Mouse (Mus musculus): ENCODE results near the gene Caskin2. TPM values are rescaled to one million over a fixed set of nuclear protein-coding genes. Genes with fewer than 3 reads are reported as not detected.

The Caskin2 gene
- polyA plus RNA-seq, 1 experiment = 5.6 TPM

DNA sequence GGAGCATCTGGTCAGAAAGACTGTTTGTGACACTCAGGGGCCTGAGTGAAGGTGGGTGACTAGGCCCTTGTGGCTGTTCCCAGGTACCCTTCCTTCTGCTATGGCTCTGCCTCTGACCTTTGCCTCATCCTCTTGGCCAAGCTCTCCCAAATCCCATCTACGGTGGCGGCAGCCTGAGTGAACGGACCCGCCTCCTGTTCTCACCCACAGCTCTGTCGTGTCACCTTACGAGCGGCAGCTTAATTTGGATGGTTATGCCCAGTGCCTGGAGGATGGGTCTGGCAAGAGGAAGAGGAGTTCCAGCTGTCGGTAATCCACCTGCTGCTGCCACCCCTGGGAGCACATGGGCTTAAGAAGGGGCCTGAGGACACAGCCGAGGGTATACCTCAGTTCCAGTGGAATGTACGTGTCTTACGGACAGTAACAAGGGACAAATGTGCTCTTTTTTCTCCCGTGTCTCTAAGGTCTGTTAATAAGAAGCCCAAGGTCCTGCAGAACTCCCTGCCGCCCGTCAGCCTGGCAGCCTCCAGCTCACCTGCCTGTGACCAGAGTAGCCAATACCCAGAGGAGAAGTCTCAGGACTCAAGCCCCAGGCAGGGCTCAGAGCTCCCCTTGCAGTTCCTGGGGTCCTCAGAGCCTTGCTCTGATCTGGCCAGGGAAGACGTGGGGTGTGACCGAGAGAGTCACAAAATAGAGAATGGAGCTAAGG, 6.6 kb upstream of the Caskin2 start:
- TF ChIP-seq CTCF (IDR thresholded peaks at IDR 0.05; ENCODE audit: low read depth, low read length) (no peak), POLR2A (IDR thresholded peaks at IDR 0.05; ENCODE audit: borderline replicate concordance, low read depth, low read length) (no peak)
- H3K4me3 ChIP-seq (ENCODE audit: insufficient read depth, low read length) = no peak overlapping the region
- H3K27ac ChIP-seq (ENCODE audit: insufficient read depth, low read depth, low read length) = no peak overlapping the region
- H3K4me1 ChIP-seq (ENCODE audit: control insufficient read depth, insufficient read depth, low read length) = peaks cover 18% of the 10 kb centered on the region

DNA sequence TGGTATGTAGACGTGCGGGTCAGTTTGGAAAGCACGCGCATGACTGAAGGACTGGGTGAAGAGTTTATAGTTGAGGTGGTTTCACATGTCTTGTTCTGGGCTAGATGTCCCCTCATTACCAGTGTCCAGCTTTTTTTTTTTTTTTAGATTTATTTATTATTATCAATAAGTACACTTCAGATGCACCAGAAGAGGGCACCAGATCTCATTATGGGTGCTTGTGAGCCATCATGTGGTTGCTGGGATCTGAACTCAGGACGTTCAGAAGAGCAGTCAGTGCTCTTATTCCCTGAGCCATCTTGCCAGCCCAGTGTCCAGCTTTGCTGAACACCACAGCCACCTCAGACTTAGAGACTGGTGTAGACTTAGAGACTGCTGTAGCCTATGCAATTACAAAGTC, 3.9 kb upstream of the Caskin2 start:
- Histone ChIP-seq H3K27ac (ENCODE audit: insufficient read depth, low read depth, low read length) (no peak overlapping the region), H3K4me1 (ENCODE audit: control insufficient read depth, insufficient read depth, low read length) (peaks cover 13% of the 10 kb centered on the region), H3K4me3 (ENCODE audit: insufficient read depth, low read length) (no peak overlapping the region)
- TF ChIP-seq POLR2A (IDR thresholded peaks at IDR 0.05; ENCODE audit: borderline replicate concordance, low read depth, low read length) = no peak
- no peak for TF ChIP-seq CTCF (IDR thresholded peaks at IDR 0.05; ENCODE audit: low read depth, low read length)

DNA sequence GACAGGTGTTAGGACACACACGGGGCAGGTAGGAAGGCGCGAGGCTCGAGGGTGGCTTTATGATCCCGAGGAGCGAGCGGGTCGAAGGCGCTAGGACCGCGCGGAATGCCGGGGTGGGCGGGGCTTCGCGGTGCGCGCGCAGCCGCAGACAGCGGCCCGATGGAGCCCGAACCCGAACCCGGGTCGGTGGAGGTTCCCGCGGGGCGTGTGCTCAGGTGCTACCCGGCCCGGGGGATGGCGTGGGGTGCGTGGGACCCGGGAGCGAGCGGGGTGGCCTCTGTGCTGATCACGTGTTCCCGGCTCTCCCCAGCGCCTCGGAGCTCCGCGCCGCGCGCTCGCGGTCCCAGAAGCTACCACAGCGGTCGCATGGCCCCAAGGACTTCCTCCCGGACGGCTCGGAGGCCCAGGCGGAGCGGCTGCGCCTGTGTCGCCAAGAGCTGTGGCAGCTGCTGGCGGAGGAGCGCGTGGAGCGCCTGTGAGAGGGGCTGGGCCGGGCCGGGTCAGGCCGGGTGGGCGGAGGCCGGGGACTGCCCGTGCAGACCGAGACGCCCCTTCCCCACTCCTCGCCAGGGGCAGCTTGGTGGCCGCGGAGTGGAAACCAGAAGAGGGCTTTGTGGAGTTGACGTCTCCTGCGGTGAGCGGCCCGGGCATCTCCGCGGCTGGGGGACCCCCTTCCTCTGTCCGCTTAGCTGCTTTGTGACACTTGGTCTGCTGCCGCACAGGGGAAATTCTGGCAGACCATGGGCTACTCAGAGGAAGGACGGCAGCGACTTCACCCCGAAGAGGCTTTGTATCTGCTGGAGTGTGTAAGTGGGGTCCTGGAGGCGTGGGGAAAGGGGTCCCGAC, 1.4 kb upstream of the Caskin2 start, which contains the start of gene Tsen54:
Gene Tsen54 (plus strand): TSS at position 120 of the 846 bp plus-strand sequence.
- peaks cover 7% of the 10 kb centered on the region; the same call in 1 of the 2 replicates for H3K4me1 ChIP-seq (ENCODE audit: control insufficient read depth, insufficient read depth, low read length)
- H3K27ac ChIP-seq (ENCODE audit: insufficient read depth, low read depth, low read length) = peak within 1 kb of the TSS; percentile 14; the same call in 1 of the 2 replicates
- H3K4me3 ChIP-seq (ENCODE audit: insufficient read depth, low read length) = peak within 1 kb of the TSS; percentile 96
- TF ChIP-seq CTCF (IDR thresholded peaks at IDR 0.05; ENCODE audit: low read depth, low read length) (no peak), POLR2A (IDR thresholded peaks at IDR 0.05; ENCODE audit: borderline replicate concordance, low read depth, low read length) (no peak)

DNA sequence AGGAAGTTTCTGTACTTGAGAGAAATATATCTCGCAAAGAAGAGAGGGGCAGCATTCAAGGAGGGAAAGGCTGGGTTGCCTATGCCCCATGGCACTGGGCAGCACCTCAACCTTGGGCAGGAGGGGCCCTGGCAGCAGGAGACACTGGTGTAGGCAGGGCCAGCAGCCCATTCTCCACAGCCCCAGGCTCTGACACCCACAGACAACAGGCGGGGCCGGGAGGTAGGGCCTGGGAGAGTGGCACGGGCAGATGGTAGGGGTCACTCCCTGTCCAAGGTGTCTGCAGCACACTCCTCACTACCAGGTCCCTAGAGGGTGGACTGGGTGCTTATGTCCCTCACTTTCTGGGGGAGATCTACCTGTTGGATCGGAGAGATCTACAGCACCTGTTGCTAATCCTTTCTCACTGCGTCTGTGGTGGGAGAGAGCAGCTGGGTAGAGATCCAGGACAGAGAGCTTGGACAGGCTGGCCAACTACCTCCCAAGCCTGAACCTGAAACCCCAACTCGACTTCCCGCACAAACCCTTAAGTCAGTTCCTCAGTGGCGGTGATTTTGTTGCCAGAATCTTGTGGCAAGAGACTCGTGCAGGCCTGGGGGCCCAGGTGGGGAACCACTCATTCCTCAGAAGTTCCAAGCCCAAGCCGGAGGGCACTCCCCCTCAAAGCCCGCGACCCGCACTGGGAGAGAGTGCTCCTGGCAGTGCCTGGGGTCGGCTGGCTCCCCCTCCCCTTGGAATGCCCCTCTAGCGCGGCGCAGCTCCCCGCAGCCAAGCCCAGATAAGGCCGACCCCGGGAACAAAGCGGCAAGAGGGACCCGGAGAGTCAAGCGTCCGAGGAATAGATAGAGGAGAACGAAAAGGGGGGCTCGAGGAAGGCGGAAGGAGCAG, 662 bp downstream of the Caskin2 start:
- peak overlapping the region; percentile 96 for H3K4me3 ChIP-seq (ENCODE audit: insufficient read depth, low read length)
- TF ChIP-seq POLR2A (IDR thresholded peaks at IDR 0.05; ENCODE audit: borderline replicate concordance, low read depth, low read length) = no peak
- no peak for TF ChIP-seq CTCF (IDR thresholded peaks at IDR 0.05; ENCODE audit: low read depth, low read length)
- peaks cover 9% of the 10 kb centered on the region; the same call in 1 of the 2 replicates for H3K4me1 ChIP-seq (ENCODE audit: control insufficient read depth, insufficient read depth, low read length)
- no peak overlapping the region for H3K27ac ChIP-seq (ENCODE audit: insufficient read depth, low read depth, low read length)

DNA sequence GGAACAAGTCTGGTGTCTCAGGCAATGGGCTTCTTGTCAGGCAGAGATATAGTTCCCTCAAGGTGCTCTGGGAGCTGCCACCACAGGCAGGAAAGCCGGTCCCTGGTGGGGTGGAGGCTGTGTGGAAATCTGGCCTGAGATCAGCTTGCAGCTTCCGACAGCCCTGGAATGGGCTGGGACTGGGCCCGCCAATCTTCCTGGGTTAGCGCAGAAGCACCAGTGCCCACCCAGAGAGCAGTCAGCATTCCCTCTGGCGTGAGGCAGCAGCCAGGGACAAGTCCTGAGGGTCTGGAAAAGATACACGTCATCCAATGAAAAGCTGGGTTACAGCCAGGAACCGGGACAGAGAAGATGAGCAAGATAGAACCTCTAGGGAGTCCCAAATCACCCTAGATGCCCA, 1.3 kb downstream of the Caskin2 start:
- TF ChIP-seq CTCF (IDR thresholded peaks at IDR 0.05; ENCODE audit: low read depth, low read length) (no peak), POLR2A (IDR thresholded peaks at IDR 0.05; ENCODE audit: borderline replicate concordance, low read depth, low read length) (no peak)
- Histone ChIP-seq H3K27ac (ENCODE audit: insufficient read depth, low read depth, low read length) (no peak overlapping the region), H3K4me3 (ENCODE audit: insufficient read depth, low read length) (no peak overlapping the region), H3K4me1 (ENCODE audit: control insufficient read depth, insufficient read depth, low read length) (peaks cover 9% of the 10 kb centered on the region; the same call in 1 of the 2 replicates)

DNA sequence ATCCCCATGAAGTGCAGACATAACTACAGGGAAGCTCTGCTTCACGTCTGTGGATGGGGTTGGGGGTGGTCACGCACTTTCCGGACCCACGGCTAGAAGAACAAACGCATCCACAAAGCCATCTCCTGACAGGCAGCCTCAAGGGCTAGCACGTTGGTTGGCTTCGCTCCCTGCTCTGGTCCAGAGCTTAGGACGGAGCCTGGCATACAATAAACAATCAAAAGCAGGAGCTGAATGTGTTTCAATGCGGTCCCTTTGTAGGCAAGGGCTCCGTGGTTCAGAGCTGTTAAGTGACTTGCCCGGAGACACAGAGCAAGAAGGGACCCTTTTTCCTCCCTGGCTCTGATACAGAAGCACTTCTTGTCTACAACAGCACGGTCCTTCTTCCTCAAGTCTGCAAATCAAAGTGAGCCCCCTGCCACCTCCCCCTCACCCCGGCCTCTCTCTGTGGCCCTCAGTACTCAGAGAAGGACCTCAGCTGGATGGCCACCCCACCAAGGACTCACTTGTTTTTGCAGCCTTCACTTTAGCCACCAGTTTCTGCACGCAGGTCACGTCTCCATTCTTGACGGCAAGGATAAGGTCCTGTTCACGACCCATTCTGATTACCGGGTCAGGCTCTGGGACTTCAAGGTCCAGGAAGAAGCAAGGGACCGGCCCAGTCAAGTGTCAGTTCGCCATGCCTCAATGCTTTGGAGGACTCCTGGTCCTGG, 1.9 kb downstream of the Caskin2 start:
- peaks cover 9% of the 10 kb centered on the region; the same call in 1 of the 2 replicates for H3K4me1 ChIP-seq (ENCODE audit: control insufficient read depth, insufficient read depth, low read length)

DNA sequence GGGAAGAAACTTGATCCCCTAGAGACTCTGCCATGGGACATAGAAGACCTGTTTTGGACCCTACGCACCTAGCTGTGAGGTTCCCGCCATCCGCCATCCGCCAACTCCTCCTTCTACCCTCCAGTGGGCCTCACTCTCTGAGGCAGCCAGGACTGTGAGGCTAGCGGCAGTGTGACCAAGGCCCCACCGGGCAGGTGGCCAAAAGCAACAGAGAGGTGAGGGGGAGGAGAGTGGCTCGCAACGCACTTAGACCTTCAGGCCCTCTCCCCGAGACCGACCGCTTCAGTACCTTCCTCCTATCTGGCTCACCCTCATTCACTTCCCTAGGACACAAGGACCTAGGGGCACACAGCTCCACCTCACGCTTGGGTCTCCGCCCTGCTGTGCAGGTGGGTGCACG, 3.1 kb downstream of the Caskin2 start:
- H3K4me1 ChIP-seq (ENCODE audit: control insufficient read depth, insufficient read depth, low read length) = peaks cover 4% of the 10 kb centered on the region; the same call in 1 of the 2 replicates
- no peak overlapping the region for H3K4me3 ChIP-seq (ENCODE audit: insufficient read depth, low read length)
- no peak overlapping the region for H3K27ac ChIP-seq (ENCODE audit: insufficient read depth, low read depth, low read length)
- TF ChIP-seq POLR2A (IDR thresholded peaks at IDR 0.05; ENCODE audit: borderline replicate concordance, low read depth, low read length) = no peak
- TF ChIP-seq CTCF (IDR thresholded peaks at IDR 0.05; ENCODE audit: low read depth, low read length) = no peak

More for the DNA sequence above, 1.9 kb downstream of the Caskin2 start:
- TF ChIP-seq CTCF (IDR thresholded peaks at IDR 0.05; ENCODE audit: low read depth, low read length) = no peak
- Histone ChIP-seq H3K4me3 (ENCODE audit: insufficient read depth, low read length) (no peak overlapping the region), H3K27ac (ENCODE audit: insufficient read depth, low read depth, low read length) (no peak overlapping the region)

DNA sequence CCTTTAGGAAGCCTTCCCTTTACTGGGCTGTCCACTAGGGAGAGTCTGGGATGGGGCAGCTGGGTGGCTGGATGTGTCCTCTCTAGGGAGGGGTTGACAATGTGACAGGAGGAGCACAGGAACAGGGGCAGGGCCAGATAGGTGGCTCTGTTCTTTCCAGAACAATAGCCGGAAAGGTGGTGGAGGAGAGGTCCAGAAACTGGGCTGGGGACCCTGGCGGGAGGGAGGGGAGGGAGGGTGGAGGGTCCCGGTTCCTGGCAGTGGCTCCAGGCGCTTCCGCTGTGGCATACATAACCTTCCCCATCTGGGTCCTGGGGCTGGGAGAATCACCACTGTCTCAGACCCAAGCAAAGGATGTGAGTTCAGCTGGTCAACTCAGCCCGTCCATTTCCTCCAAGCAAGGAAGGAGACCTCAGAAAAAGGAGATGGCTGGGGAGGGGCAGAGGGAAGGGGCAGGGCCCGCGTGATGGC, 4.1 kb downstream of the Caskin2 start:
- Histone ChIP-seq H3K4me3 (ENCODE audit: insufficient read depth, low read length) (no peak overlapping the region), H3K27ac (ENCODE audit: insufficient read depth, low read depth, low read length) (no peak overlapping the region), H3K4me1 (ENCODE audit: control insufficient read depth, insufficient read depth, low read length) (peaks cover 4% of the 10 kb centered on the region; the same call in 1 of the 2 replicates)
- no peak for TF ChIP-seq CTCF (IDR thresholded peaks at IDR 0.05; ENCODE audit: low read depth, low read length)
- no peak for TF ChIP-seq POLR2A (IDR thresholded peaks at IDR 0.05; ENCODE audit: borderline replicate concordance, low read depth, low read length)
